Mouse (Mus musculus): ENCODE measurements around the gene Mamdc2.

The Mamdc2 gene

GRCm38 (mm10) chr19:23435731-23436130 lies 12.5 kb downstream of the Mamdc2 start:
- no peak for DNase-seq (ENCODE audit: low spot score in 2 of 2)

GRCm38 (mm10) chr19:23434433-23434832 lies 13.8 kb downstream of the Mamdc2 start:
- no peak for DNase-seq (ENCODE audit: low spot score in 2 of 2)

DNA sequence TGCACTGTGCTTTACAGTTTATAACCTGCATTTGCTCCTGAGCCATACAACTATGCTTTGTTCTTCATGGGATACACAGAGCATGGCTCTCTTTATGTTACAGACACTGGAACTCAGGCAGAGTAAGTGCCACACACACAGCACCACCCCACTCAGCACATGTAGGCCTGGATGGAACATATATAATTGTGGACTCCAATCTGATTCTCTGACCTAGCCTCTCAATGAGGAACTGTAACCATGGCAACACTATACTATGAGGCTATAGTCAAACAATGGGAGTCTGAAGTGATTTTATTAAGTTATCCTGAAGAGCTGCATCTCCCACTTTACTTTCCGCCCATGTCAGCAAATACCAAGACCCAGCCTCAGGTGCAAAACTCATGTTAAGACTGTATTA lies 30.6 kb downstream of the Mamdc2 start:
- DNase-seq (ENCODE audit: low spot score in 2 of 2) = no peak

DNA sequence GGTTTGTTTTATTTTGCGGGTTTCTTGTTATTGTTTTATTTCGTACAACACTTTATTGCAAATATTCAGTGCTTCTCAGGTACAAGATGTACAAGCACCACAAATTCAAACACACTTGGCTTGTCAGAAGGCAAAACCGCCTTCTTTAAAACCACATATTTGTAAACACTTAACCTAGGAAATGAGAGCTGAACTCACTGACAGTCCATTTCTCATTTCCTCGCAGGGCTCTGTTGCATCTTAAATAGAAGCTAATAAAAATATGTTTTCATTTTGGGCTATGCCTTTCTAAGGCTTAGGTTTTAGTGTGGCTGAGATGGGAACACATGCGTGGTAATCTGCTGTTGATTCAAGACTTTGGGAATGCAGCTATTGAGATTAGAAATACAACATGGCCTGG lies 37.4 kb downstream of the Mamdc2 start:
- DNase-seq (ENCODE audit: low spot score in 2 of 2) = no peak

DNA sequence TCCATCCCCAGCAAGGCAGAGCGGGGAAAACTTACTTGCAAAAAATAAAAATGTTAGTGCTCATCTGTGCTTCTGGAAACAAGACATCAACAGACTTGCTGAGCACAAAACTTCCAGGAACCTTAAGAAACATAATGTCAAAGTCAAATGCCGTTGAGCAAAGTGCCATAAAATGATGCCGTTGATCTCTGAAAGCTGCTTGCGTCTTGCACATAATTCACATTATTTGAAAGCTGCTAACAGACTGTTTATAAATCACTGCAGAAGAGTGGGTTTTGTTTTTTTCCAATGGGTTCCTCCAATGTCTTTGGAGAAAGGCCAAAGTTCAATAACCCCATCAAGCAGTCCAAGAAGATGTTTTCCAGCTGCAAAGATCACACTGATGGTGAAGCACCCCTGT lies 37.9 kb downstream of the Mamdc2 start:
- DNase-seq (ENCODE audit: low spot score in 2 of 2) = no peak

DNA sequence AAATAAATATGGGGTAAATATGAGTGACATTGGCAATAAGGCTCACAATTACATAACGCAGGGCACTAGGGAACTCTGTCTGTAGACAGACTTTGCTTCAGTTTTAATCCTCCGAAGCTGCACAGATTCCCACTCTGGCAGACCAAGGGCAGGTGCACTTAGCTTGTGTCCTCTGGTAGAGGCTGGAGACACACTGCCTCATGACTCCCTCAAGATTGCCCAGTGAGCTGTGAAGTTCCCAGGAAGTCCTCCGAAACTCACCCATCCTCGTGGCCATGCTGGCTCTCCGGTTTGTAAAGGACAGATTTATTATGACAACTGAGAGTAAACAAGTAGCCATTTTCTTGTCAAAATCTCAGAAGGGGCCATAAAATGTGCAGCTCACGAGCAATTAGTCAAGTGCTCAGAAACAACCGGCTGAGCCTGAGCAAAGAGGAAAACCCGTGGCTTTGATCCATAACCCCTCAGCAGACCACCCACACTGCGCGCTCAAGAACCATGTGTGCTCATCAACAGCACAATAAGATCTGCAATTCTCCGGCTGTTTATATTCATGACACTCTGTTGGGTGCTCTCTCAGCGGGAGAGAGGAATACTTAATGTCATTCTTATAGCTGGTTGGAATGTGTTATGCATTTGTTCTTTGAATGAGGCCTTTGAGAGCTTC lies 46.6 kb downstream of the Mamdc2 start:
- no peak for DNase-seq (ENCODE audit: low spot score in 2 of 2)

DNA sequence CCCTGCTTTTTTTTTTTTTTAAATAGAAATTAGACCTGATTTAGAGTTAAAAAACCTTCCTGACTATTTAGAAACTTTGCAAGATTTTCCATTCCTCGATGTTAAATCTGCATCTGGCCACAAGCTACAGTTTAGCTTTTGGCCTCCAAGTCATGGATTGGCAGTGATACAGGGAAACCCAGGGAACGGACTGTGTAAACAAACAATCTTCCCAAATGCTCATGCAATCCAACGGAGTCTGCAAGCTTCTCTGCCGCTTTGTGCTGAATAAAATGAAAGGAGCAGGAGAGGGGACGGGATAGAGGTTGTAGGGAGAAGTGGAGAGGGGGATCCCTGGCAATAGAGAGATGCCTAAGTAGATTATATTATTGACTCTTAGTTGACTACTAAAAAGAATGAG lies 47.8 kb downstream of the Mamdc2 start:
- DNase-seq (ENCODE audit: low spot score in 2 of 2) = no peak

GRCm38 (mm10) chr19:23395956-23396355 lies 52.3 kb downstream of the Mamdc2 start:
- no peak for DNase-seq (ENCODE audit: low spot score in 2 of 2)

- DNase-seq (ENCODE audit: low spot score in 2 of 2) = no peak
Measured at GRCm38 (mm10) chr19:23394597-23394996, 53.6 kb downstream of the Mamdc2 start.

DNA sequence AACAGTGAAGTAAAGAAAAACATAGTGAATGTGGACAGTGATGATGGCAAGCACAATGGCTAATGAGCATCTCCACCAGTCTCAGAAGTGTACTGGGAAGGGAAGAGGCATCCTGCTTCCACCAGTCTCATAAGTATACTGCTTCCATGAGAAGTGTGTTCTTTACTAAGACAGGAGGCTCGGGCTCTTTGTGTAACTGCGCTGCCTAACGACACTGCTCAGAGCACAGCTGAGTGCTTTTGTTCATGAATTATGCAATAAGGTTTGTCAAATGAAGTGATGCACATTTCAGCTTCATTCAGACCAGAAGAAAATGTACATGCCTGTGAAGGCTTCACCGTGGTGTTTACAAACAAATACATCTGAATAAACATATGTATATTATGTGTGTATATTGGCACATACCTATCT lies 59.4 kb downstream of the Mamdc2 start:
- no peak for DNase-seq (ENCODE audit: low spot score in 2 of 2)

GRCm38 (mm10) chr19:23388083-23388861 lies 60.0 kb downstream of the Mamdc2 start:
- DNase-seq (ENCODE audit: low spot score in 2 of 2) = no peak

GRCm38 (mm10) chr19:23382396-23382795 lies 65.8 kb downstream of the Mamdc2 start:
- DNase-seq (ENCODE audit: low spot score in 2 of 2) = no peak

DNA sequence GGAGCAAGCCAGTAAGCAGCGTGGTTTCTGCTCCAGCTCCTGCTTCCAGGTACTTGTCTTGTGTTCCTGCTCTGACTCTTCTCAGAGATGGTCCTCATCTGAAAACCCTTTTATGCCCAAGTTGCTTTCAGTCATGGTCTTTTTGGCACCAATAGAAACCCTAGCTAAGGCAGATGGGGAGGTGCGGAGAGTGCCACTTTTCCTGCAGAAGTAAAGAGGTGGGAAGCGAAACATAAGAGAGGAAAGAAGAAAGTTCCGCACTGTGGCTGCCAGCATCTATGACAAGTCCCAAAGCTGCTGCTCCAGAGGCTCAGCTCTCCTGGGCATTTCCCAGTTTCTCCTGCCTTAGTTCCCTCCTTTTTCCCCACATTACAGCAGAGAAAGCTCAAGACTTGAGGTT lies 67.3 kb downstream of the Mamdc2 start:
- DNase-seq (ENCODE audit: low spot score in 2 of 2) = no peak

GRCm38 (mm10) chr19:23379752-23380504 lies 68.3 kb downstream of the Mamdc2 start:
- DNase-seq (ENCODE audit: low spot score in 2 of 2) = no peak

- no peak for DNase-seq (ENCODE audit: low spot score in 2 of 2)
Measured at GRCm38 (mm10) chr19:23376536-23377201, 71.6 kb downstream of the Mamdc2 start.

- no peak for DNase-seq (ENCODE audit: low spot score in 2 of 2)
Measured at GRCm38 (mm10) chr19:23374941-23375656, 73.1 kb downstream of the Mamdc2 start.

- no peak for DNase-seq (ENCODE audit: low spot score in 2 of 2)
Measured at GRCm38 (mm10) chr19:23373728-23374127, 74.5 kb downstream of the Mamdc2 start.

DNA sequence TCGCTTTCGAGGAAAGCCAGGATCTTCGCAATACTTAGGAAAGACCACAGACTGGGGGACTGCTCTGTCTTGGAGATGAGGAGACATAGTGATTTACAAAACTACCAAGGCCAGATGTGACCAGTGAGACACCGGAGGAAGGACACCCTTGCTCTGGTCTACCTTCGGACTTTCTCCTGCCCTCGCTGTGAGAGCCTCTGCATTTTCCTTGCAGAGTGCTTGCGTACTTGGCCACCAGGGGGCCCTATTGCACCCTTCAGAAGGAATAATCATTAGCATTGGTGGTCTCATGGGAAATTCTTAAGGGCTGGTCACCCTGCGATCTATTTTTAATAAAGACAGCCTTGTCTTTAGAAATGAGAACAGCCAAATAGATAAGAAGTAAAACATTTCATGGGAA lies 75.0 kb downstream of the Mamdc2 start:
- DNase-seq (ENCODE audit: low spot score in 2 of 2) = peak; percentile 31 to 64

DNA sequence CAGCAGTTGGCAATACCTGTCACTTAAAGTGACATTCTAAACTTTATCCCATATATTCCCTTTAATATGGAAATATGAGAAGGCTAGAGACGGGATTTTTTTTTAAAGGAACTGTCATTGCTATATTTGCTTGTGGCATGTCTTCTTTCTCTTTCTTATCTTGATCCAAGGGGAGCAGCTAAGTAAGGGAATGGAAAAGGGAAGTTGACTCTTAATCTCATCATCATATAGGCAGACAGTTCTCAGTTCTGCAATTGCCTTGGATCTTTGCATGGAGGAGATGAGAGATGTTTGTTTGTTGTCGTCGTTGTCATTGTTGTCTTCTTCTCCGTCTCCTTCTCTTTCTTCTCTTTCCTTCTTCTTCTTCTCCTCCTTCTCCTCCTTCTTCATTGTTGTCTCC lies 79.0 kb downstream of the Mamdc2 start:
- no peak for DNase-seq (ENCODE audit: low spot score in 2 of 2)

- no peak for DNase-seq (ENCODE audit: low spot score in 2 of 2)
Measured at GRCm38 (mm10) chr19:23362006-23362405, 86.2 kb downstream of the Mamdc2 start.

DNA sequence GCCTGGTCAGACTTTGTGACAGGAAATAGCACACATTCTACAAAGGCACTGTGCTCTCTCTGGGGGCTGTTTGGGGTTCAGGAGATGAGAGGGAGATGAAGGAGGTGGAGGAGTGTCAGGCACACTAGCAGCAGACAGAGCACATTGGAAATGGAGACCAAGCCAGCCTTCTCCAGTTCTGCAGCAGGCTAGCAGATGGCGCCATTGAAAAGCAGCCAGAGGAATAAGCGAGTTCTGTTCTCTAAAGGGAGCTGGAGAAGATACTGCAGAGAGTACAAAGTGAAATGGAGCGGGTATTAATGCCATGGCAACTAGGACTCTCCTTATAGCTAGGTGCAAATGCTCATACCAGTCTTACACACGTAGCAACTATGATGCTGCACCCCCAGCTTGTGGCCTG lies 87.1 kb downstream of the Mamdc2 start:
- DNase-seq (ENCODE audit: low spot score in 2 of 2) = no peak

All from spleen, postnatal 10 days (tissue).